ENCODE assay signal across 8 mouse cellular contexts in genomic region chr9:62367510-62368071, GRCm38 (mm10). TPM values are rescaled to one million over a fixed set of nuclear protein-coding genes. Genes with fewer than 3 reads are reported as not detected.
DNase-seq lines count a peak whose midpoint lies in the region; ATAC-seq and TF ChIP-seq lines count a peak whose summit lies in the region.

No protein-coding gene starts in this region.

- no peak for TF ChIP-seq RAD21 in MEL (IDR thresholded peaks at IDR 0.05; ENCODE audit: low read depth, low read length)

- H3K79me2 ChIP-seq in heart, adult 2 months (replicated peaks; ENCODE audit: control insufficient read depth, insufficient read depth, low read length), result peaks cover 6% of the 10 kb centered on the region
- H3K79me2 ChIP-seq in MEL (ENCODE audit: control insufficient read depth, insufficient read depth, low read length, poor library complexity), result peaks cover 53% of the 10 kb centered on the region

- no peak for TF ChIP-seq EP300 in heart, adult 2 months (IDR thresholded peaks at IDR 0.05; ENCODE audit: insufficient read depth, low read depth, low read length)
- TF ChIP-seq EP300 in MEL (IDR thresholded peaks at IDR 0.05; ENCODE audit: low read depth in 1 of 2, low read length in 2 of 2), result peak in 1 of 2 experiments; percentile 64; a peak in 2 of 4 replicates
- TF ChIP-seq EP300 in stomach, postnatal 0 days (optimal IDR thresholded peaks at IDR 0.05), result no peak

- 21% methylated on average over 10 of the region's 10 CpGs for WGBS in heart, adult 2 months
- WGBS in stomach, postnatal 0 days, result 34% methylated on average over 10 of the region's 10 CpGs

- intact Hi-C loops in heart, adult 2 months (cut with DNase I), result no loop called here
- intact Hi-C loops in left cerebral cortex, postnatal 36 days (cut with DNase I), result no loop called here

- peaks cover 7% of the 10 kb centered on the region for H3K36me3 ChIP-seq in heart, adult 2 months (ENCODE audit: control insufficient read depth, insufficient read depth, low read length)
- peaks cover 0 to 41% of the 10 kb centered on the region in 2 experiments; a peak in 2 of 4 replicates for H3K36me3 ChIP-seq in MEL (ENCODE audit: control insufficient read depth in 1 of 2, insufficient read depth in 2 of 2, low read length in 2 of 2)
- H3K36me3 ChIP-seq in stomach, postnatal 0 days (ENCODE audit: control insufficient read depth, insufficient read depth, low read length), result no peaks in the 10 kb centered on the region; the same call in 1 of the 2 replicates

- peak overlapping the region; percentile 85 for H3K27ac ChIP-seq in heart, adult 2 months
- H3K27ac ChIP-seq in MEL (ENCODE audit: control insufficient read depth, low read depth, low read length), result peak overlapping the region; percentile 51
- H3K27ac ChIP-seq in stomach, postnatal 0 days (replicated peaks), result peak overlapping the region; percentile 65

- TF ChIP-seq POLR2A in heart, adult 2 months (IDR thresholded peaks at IDR 0.05; ENCODE audit: insufficient read depth, low read depth, low read length), result no peak
- TF ChIP-seq POLR2A in MEL (IDR thresholded peaks at IDR 0.05; ENCODE audit: control insufficient read depth in 1 of 2, insufficient read depth in 1 of 2, low read depth in 1 of 2, low read length in 2 of 2, poor library complexity in 1 of 2), result no peak

- no peaks in the 10 kb centered on the region for H3K9me3 ChIP-seq in MEL (replicated peaks; ENCODE audit: insufficient read depth, low read length)
- H3K9me3 ChIP-seq in stomach, postnatal 0 days (ENCODE audit: control insufficient read depth, low read length), result no peaks in the 10 kb centered on the region

- H3K9ac ChIP-seq in heart, adult 2 months (ENCODE audit: low read depth, low read length), result peak overlapping the region; percentile 11
- H3K9ac ChIP-seq in MEL (ENCODE audit: control insufficient read depth, low read depth, low read length, poor library complexity, severe bottlenecking), result peak overlapping the region; percentile 13; the same call in 1 of the 2 replicates
- no peak overlapping the region for H3K9ac ChIP-seq in stomach, postnatal 0 days (ENCODE audit: low read length)

- H3K4me1 ChIP-seq in heart, adult 2 months (ENCODE audit: control insufficient read depth, insufficient read depth, low read length), result peaks cover 53% of the 10 kb centered on the region
- H3K4me1 ChIP-seq in MEL (ENCODE audit: control insufficient read depth in 1 of 2, insufficient read depth in 2 of 2, low read length in 2 of 2), result peaks cover 22 to 45% of the 10 kb centered on the region in 2 experiments
- peaks cover 20% of the 10 kb centered on the region for H3K4me1 ChIP-seq in stomach, postnatal 0 days (replicated peaks; ENCODE audit: control insufficient read depth, insufficient read depth)

- peak; percentile 40 to 56 for DNase-seq in heart, adult 2 months
- no peak for DNase-seq in heart, adult 9 months (ENCODE audit: low spot score in 2 of 2)
- DNase-seq in MEL (ENCODE audit: low read depth, low spot score), result peak; percentile 72
- DNase-seq in kidney, postnatal 25 days, result peak; percentile 55 to 81
- DNase-seq in stomach, postnatal 0 days (ENCODE audit: low spot score), result no peak
- DNase-seq in urinary bladder, adult 18-20 months (ENCODE audit: low spot score in 2 of 2), result no peak
- no peak for DNase-seq in left cerebral cortex, postnatal 36 days (ENCODE audit: low spot score in 2 of 2)

- TF ChIP-seq CTCF in heart, adult 2 months (IDR thresholded peaks at IDR 0.05), result no peak
- TF ChIP-seq CTCF in MEL (IDR thresholded peaks at IDR 0.05 in 2 of 3, conservative IDR thresholded peaks at IDR 0.05 in 1 of 3; ENCODE audit: control insufficient read depth in 1 of 3, insufficient read depth in 1 of 3, low read depth in 2 of 3, low read length in 3 of 3, poor library complexity in 1 of 3, severe bottlenecking in 1 of 3), result no peak
- no peak for TF ChIP-seq CTCF in stomach, postnatal 0 days (IDR thresholded peaks at IDR 0.05; ENCODE audit: low read depth)

- peak; percentile 28; the same call in 1 of the 2 replicates for ATAC-seq in granulocyte monocyte progenitor cell, adult 5-6 weeks (replicated peaks; ENCODE audit: poor library complexity, severe bottlenecking)
- ATAC-seq in stomach, postnatal 0 days (ENCODE audit: low FRiP score, low TSS enrichment), result no peak

- no peaks in the 10 kb centered on the region for H3K27me3 ChIP-seq in heart, adult 2 months (ENCODE audit: control insufficient read depth, insufficient read depth, low read length)
- no peaks in the 10 kb centered on the region for H3K27me3 ChIP-seq in MEL (ENCODE audit: control insufficient read depth in 1 of 2, insufficient read depth in 2 of 2, low read length in 2 of 2)
- H3K27me3 ChIP-seq in stomach, postnatal 0 days (ENCODE audit: control insufficient read depth, insufficient read depth, low read length), result no peaks in the 10 kb centered on the region

- no peak overlapping the region for H3K4me2 ChIP-seq in stomach, postnatal 0 days (replicated peaks; ENCODE audit: low read depth)

- H3K4me3 ChIP-seq in heart, adult 2 months, result peak overlapping the region; percentile 12; the same call in 1 of the 2 replicates
- no peak overlapping the region for H3K4me3 ChIP-seq in MEL (ENCODE audit: control insufficient read depth in 1 of 2, insufficient read depth in 1 of 2, low read depth in 2 of 2, low read length in 2 of 2)
- no peak overlapping the region for H3K4me3 ChIP-seq in stomach, postnatal 0 days (ENCODE audit: low read depth, low read length)

TF ChIP-seq in MEL, 35 proteins besides CTCF, POLR2A, EP300 and RAD21 (continues in another document):
- TF ChIP-seq SIN3A (IDR thresholded peaks at IDR 0.05; ENCODE audit: low read length), result peak; percentile 76
- TF ChIP-seq ZC3H11A (IDR thresholded peaks at IDR 0.05; ENCODE audit: low read depth, low read length), result no peak
- no peak for TF ChIP-seq ELF1 (IDR thresholded peaks at IDR 0.05; ENCODE audit: low read depth, low read length)
- peak; percentile 79 for TF ChIP-seq MXI1 (IDR thresholded peaks at IDR 0.05; ENCODE audit: low read depth, low read length)
- TF ChIP-seq KAT2A (conservative IDR thresholded peaks at IDR 0.05; ENCODE audit: low read depth, low read length), result no peak
- no peak for TF ChIP-seq CHD1 (IDR thresholded peaks at IDR 0.05; ENCODE audit: low read depth, low read length)
- TF ChIP-seq USF2 (IDR thresholded peaks at IDR 0.05; ENCODE audit: borderline replicate concordance in 1 of 2, insufficient read depth in 1 of 2, low read depth in 1 of 2, low read length in 2 of 2), result no peak
- TF ChIP-seq HCFC1 (IDR thresholded peaks at IDR 0.05; ENCODE audit: low read depth, low read length), result no peak
- TF ChIP-seq ZNF384 (IDR thresholded peaks at IDR 0.05; ENCODE audit: low read depth, low read length), result peak; percentile 95
- TF ChIP-seq MYC (IDR thresholded peaks at IDR 0.05; ENCODE audit: low read depth, low read length), result 0 out of 2 replicates have a peak, but pooled peaks have one; percentile 43
- no peak for TF ChIP-seq CHD2 (IDR thresholded peaks at IDR 0.05; ENCODE audit: low read length)
- no peak for TF ChIP-seq NELFE (IDR thresholded peaks at IDR 0.05; ENCODE audit: low read depth, low read length)
- TF ChIP-seq MEF2A (IDR thresholded peaks at IDR 0.05; ENCODE audit: extremely low read depth, insufficient replicate concordance, low read depth, low read length, poor library complexity, severe bottlenecking), result no peak
- TF ChIP-seq POLR2AphosphoS5 (IDR thresholded peaks at IDR 0.05; ENCODE audit: borderline replicate concordance, low read depth, low read length), result no peak
- TF ChIP-seq POLR2AphosphoS2 (IDR thresholded peaks at IDR 0.05; ENCODE audit: low read length), result no peak
- peak; percentile 45; the same call in 1 of the 2 replicates for TF ChIP-seq MAX (IDR thresholded peaks at IDR 0.05; ENCODE audit: low read length)
- no peak for TF ChIP-seq GABPA (IDR thresholded peaks at IDR 0.05; ENCODE audit: low read depth, low read length)
- TF ChIP-seq MAFK (IDR thresholded peaks at IDR 0.05; ENCODE audit: borderline replicate concordance, low read depth, low read length), result no peak
- no peak for TF ChIP-seq TBP (IDR thresholded peaks at IDR 0.05; ENCODE audit: low read depth, low read length)
- TF ChIP-seq MYB (IDR thresholded peaks at IDR 0.05; ENCODE audit: low read depth, low read length), result no peak
- TF ChIP-seq E2F4 (IDR thresholded peaks at IDR 0.05; ENCODE audit: borderline replicate concordance, low read depth, low read length), result no peak
- no peak for TF ChIP-seq UBTF (IDR thresholded peaks at IDR 0.05; ENCODE audit: borderline replicate concordance, insufficient read depth, low read depth, low read length)
- TF ChIP-seq ZMIZ1 (IDR thresholded peaks at IDR 0.05; ENCODE audit: low read depth, low read length), result no peak
- peak; percentile 64 for TF ChIP-seq ETS1 (IDR thresholded peaks at IDR 0.05; ENCODE audit: low read depth, low read length)
- TF ChIP-seq SMC3 (IDR thresholded peaks at IDR 0.05; ENCODE audit: low read depth, low read length), result no peak
- peak; percentile 46; the same call in 1 of the 2 replicates for TF ChIP-seq TCF12 (IDR thresholded peaks at IDR 0.05; ENCODE audit: low read depth, low read length)
- TF ChIP-seq NRF1 (IDR thresholded peaks at IDR 0.05; ENCODE audit: insufficient read depth, low read depth, low read length, poor library complexity, severe bottlenecking), result no peak
- TF ChIP-seq RCOR1 (IDR thresholded peaks at IDR 0.05; ENCODE audit: low read depth, low read length), result peak; percentile 43; the same call in 1 of the 2 replicates
- no peak for TF ChIP-seq ZKSCAN1 (IDR thresholded peaks at IDR 0.05; ENCODE audit: low read depth, low read length)
- TF ChIP-seq MAZ (IDR thresholded peaks at IDR 0.05; ENCODE audit: low read depth, low read length), result peak; percentile 31; the same call in 1 of the 2 replicates
- no peak for TF ChIP-seq JUND (IDR thresholded peaks at IDR 0.05; ENCODE audit: low read depth, low read length)
- TF ChIP-seq GATA1 (IDR thresholded peaks at IDR 0.05; ENCODE audit: low read depth, low read length), result peak; percentile 13; the same call in 1 of the 2 replicates
- TF ChIP-seq USF1 (IDR thresholded peaks at IDR 0.05; ENCODE audit: low read depth, low read length), result peak; percentile 61

RNA-seq across cellular contexts. Expression of gene Anp32a, which starts 26.5 kb away (rescaled TPM):
- 100 to 1,000 TPM; 189 to 204 TPM for total RNA-seq in heart, adult 2 months (2021)
- polyA plus RNA-seq in heart, adult 2 months (2012; rRNA removed), result 28.8 and 68.2 TPM in 2 replicates
- total RNA-seq in MEL (2012; rRNA removed), result 182 and 205 TPM in 2 replicates
- polyA plus RNA-seq in MEL (2012; ENCODE audit: insufficient read depth in 1 of 2, insufficient read length in 2 of 2, low read depth in 1 of 2, low replicate concordance in 2 of 2, missing spikeins in 1 of 2), result 100 to 1,000 TPM; 362 to 516 TPM
- total RNA-seq in granulocyte monocyte progenitor cell, adult 5-6 weeks (2014; fragmentation: Nextera tagmentation), result 212 and 423 TPM in 2 replicates
- 721 and 833 TPM in 2 replicates for total RNA-seq in granulocyte monocyte progenitor cell, adult 5-6 weeks (2017)
- 67.9 and 89.9 TPM in 2 replicates for polyA plus RNA-seq in stomach, postnatal 0 days (2015; fragmentation: Nextera tagmentation; extraction: Ambion mirVana)
- total RNA-seq in left cerebral cortex, postnatal 36 days (2021), result 100 to 1,000 TPM; 232 to 281 TPM

Comparison
In these comparisons a context has a peak if more than half of its experiments do, and no peak if none do; other contexts are left out.
1. DNase-seq: peak in heart, adult 2 months (2 of 2), MEL (single experiment) and kidney, postnatal 25 days (2 of 2); none in heart, adult 9 months (0 of 2), stomach, postnatal 0 days (single experiment), urinary bladder, adult 18-20 months (0 of 2) and left cerebral cortex, postnatal 36 days (0 of 2).
2. Peak in every context shown above with its lines, with median percentiles within 50 percentile points of each other: H3K27ac ChIP-seq.